Mouse (Mus musculus) embryo, embryonic 11.5 days (tissue): ENCODE data around the gene Gm20834.
"Not testable (repeated sequence)": the region's sequence is repeated elsewhere in the genome, so short reads cannot be mapped to it uniquely, and the experiment has no call there.

Source experiments
- DNase-seq: peaks from one replicate; pipeline ENCODE4 v3.0.0-alpha.2; 2012; ENCODE audit warnings: low read depth, low spot score

Gene Gm20834

GRCm38 (mm10) chrY:10324489-10324888, at the start of gene Gm20834:
Gene Gm20834, minus strand, starts transcription at chrY:10324589.
- not testable (repeated sequence) for DNase-seq
